Mouse (Mus musculus): ENCODE measurements around the gene Rabgap1.

GRCm38 (mm10) chr2:37531639-37532038 lies 88.6 kb downstream of the Rabgap1 start:
- TF ChIP-seq EP300 (IDR thresholded peaks at IDR 0.05; ENCODE audit: low read depth in 1 of 2, low read length in 2 of 2) (peak; percentile 21 to 34; a peak in 1 of 4 replicates), MYC (IDR thresholded peaks at IDR 0.05; ENCODE audit: low read depth, low read length) (no peak), MAX (IDR thresholded peaks at IDR 0.05; ENCODE audit: low read length) (no peak), CTCF (IDR thresholded peaks at IDR 0.05 in 2 of 3, conservative IDR thresholded peaks at IDR 0.05 in 1 of 3; ENCODE audit: control insufficient read depth in 1 of 3, insufficient read depth in 1 of 3, low read depth in 2 of 3, low read length in 3 of 3, poor library complexity in 1 of 3, severe bottlenecking in 1 of 3) (no peak), CHD2 (IDR thresholded peaks at IDR 0.05; ENCODE audit: low read length) (no peak), GABPA (IDR thresholded peaks at IDR 0.05; ENCODE audit: low read depth, low read length) (no peak), POLR2A (IDR thresholded peaks at IDR 0.05; ENCODE audit: control insufficient read depth in 1 of 2, insufficient read depth in 1 of 2, low read depth in 1 of 2, low read length in 2 of 2, poor library complexity in 1 of 2) (no peak), CHD1 (IDR thresholded peaks at IDR 0.05; ENCODE audit: low read depth, low read length) (no peak), MAFK (IDR thresholded peaks at IDR 0.05; ENCODE audit: borderline replicate concordance, low read depth, low read length) (no peak), SIN3A (IDR thresholded peaks at IDR 0.05; ENCODE audit: low read length) (no peak)

All from MEL (cell line).